Mouse (Mus musculus) megakaryocyte-erythroid progenitor cell, adult 5-6 weeks (primary cell): Measurements from ENCODE around the gene Usp15. TPM values are rescaled to one million over a fixed set of nuclear protein-coding genes. Genes with fewer than 3 reads are reported as not detected.

Experiments used
- ATAC-seq: replicated peaks from 2 replicates; pipeline ENCODE4 v1.8.0; 2016; ENCODE audit warnings: mild to moderate bottlenecking, inconsistent platforms; ENCODE audit not compliant: severe bottlenecking, poor library complexity, low FRiP score, low TSS enrichment
- total RNA-seq, 2 experiments: library from RNA; stranded (forward) in 1 of 2; stranded (reverse) in 1 of 2; fragments of 200-1000, 215-1000 nt in 1 of 2; fragments of >200 nt in 1 of 2; fragmentation: Nextera tagmentation in 1 of 2; gene quantifications; 2 replicates each; pipeline ENCODE4 v1.2.3; 2014 to 2017

The Usp15 gene
- total RNA-seq, 2 experiments from 2014 or later: 238 to 392 TPM

- ATAC-seq: no peak
These were observed 140.3 kb downstream of the Usp15 start for GRCm38 (mm10) chr10:123056463-123056862.

GRCm38 (mm10) chr10:123055205-123056000 is 141.4 kb downstream of the Usp15 start:
- no peak for ATAC-seq

Other genes with a start within 250 kb of the Usp15 start
- gene Mon2, start 120.5 kb downstream of the Usp15 start, total RNA-seq (2014; fragmentation: Nextera tagmentation): 48.0 and 54.4 TPM in 2 replicates
- 39.5 and 52.1 TPM in 2 replicates for gene Mon2, start 120.5 kb downstream of the Usp15 start, total RNA-seq (2017)
- not detected in 2 replicates for gene Fam19a2, start 67.0 kb upstream of the Usp15 start, total RNA-seq (2014; fragmentation: Nextera tagmentation)
- gene Fam19a2, start 67.0 kb upstream of the Usp15 start, total RNA-seq (2017): not detected in 2 replicates